Mouse (Mus musculus): Measurements from ENCODE around the gene Phrf1. TPM values are rescaled to one million over a fixed set of nuclear protein-coding genes. Genes with fewer than 3 reads are reported as not detected.

Phrf1 gene
- polyA plus RNA-seq, 1 experiment from 2014 or later = 131 TPM

DNA sequence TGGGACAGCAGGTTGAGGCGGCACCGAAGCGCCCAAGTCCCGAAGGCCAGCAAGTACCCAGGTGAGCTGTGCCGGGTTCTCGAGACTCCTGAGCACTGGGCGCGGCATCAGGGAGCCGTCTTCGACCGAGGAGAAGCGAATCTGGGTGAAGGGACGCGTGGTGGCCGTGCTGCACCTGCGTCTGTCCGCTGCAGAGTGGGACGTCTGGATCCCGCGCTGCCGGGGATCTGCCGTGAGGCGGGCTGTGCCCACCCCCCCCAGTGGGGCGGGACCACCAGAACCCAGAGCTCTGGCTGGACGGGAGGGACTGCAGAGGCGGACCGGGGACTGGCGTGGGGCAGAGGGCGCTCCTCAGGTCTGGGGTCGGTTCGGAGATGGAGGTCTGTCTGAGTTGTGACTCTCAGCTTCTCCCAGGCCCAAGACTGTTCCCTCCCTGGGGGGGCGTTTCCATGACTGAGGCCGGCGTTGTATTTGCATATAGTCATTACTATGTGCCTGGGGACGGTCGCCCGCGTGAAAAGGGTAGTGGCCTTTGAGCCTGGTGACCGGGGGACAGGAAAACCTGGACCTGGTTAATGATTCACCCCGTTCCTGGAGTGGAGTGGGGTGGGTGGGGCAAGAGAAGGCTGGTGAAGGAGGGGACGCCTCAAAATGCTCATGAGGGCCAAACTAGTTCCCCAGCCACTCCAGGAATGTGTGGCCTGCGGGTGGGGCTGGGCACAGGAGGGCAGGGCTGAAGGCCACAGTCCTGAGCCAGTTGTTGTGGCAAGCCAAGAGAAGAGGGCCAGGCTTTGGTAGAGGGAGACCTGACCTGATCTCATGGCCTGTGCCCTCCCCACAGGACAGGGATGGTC lies 12.5 kb upstream of the Phrf1 start:
- WGBS = 1% methylated on average over 42 of the region's 42 CpGs
- Histone ChIP-seq H3K27me3 (ENCODE audit: low read depth, poor library complexity, severe bottlenecking) (no peaks in the 10 kb centered on the region), H3K36me3 (peaks cover 31% of the 10 kb centered on the region), H3K4me1 (peaks cover 56% of the 10 kb centered on the region), H3K9me3 (replicated peaks) (no peaks in the 10 kb centered on the region), H3K27ac (peak overlapping the region; percentile 92), H3K4me3 (peak overlapping the region; percentile 80)
- DNase-seq (ENCODE audit: low spot score) = no peak

DNA sequence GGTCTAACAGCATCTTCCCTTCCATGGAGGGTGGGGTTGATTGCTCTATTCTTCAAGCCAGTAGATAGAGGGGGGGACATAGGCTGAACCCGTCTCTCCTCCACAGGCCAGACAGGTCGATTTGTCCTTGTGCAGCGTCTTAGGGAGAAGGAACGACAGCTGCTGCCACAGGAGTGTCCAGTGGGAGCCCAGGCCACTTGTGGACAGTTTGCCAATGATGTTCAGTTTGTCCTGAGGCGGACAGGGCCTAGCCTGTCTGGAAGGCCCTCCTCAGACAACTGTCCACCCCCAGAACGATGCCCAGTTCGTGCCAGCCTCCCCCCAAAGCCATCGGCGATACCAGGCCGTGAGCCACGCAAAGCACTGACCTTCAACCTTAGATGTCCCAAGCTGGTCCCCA lies 11.7 kb upstream of the Phrf1 start:
- no peak for DNase-seq (ENCODE audit: low spot score)
- Histone ChIP-seq H3K4me1 (peaks cover 62% of the 10 kb centered on the region), H3K36me3 (peaks cover 31% of the 10 kb centered on the region), H3K9me3 (replicated peaks) (no peaks in the 10 kb centered on the region), H3K27me3 (ENCODE audit: low read depth, poor library complexity, severe bottlenecking) (no peaks in the 10 kb centered on the region), H3K27ac (peak overlapping the region; percentile 92), H3K4me3 (peak overlapping the region; percentile 80)
- WGBS = 88% methylated on average over 11 of the region's 11 CpGs

DNA sequence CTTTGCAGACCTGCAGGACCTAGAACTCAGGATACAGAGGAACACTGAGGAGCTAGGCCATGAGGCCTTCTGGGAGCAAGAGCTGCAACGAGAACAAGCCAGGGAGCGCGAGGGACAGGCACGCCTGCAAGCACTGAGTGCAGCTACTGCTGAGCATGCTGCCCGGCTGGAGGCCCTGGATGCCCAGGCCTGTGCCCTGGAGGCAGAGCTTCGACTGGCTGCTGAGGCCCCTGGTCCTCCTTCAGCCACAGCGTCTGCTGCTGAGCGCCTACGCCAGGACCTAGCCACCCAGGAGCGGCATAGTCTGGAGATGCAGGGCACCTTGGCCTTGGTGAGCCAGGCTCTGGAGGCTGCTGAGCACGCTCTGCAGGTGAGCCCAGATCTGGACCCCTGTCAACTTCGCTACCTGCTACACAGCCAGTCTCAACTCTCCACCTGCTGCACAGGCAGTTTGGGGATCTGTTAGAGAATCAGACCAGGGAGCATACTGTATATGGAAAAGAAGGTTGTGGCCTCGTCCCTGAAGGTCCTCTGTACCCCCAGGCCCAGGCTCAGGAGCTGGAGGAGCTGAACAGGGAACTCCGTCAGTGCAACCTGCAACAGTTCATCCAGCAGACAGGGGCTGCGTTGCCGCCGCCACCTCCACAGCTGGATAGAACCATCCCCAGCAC lies 11.1 kb upstream of the Phrf1 start:
- H3K27ac ChIP-seq = no peak overlapping the region
- H3K4me3 ChIP-seq = peak overlapping the region; percentile 80; the same call in 1 of the 2 replicates
- 93% methylated on average over 17 of the region's 17 CpGs for WGBS

DNA sequence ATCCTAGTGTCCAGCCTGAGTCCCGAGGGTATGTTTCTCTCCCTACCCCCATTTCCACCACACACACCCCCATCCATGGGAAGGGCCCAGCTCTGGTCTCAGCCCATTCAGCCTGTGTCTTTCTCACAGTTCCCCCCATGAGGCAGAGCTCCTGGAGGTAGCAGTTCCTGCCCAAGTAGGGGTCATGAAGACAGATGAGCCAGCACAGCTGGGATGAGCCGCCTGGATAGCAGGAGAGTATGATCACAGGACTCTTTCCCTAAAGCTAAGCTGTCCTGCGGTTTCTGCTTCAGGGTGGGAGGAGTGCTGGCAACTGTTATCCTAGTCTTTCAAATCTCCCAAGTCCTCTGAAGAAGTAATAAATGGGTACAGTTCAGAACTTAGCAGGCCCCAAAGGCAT lies 10.4 kb upstream of the Phrf1 start:
- peaks cover 69% of the 10 kb centered on the region for H3K4me1 ChIP-seq
- H3K27ac ChIP-seq = no peak overlapping the region
- 88% methylated on average over 3 of the region's 3 CpGs for WGBS
- H3K36me3 ChIP-seq = peaks cover 31% of the 10 kb centered on the region
- H3K4me3 ChIP-seq = no peak overlapping the region; the same call in 1 of the 2 replicates
- no peaks in the 10 kb centered on the region for H3K9me3 ChIP-seq (replicated peaks)
- DNase-seq (ENCODE audit: low spot score) = no peak
- no peaks in the 10 kb centered on the region for H3K27me3 ChIP-seq (ENCODE audit: low read depth, poor library complexity, severe bottlenecking)

More for the DNA sequence above, 11.1 kb upstream of the Phrf1 start:
- no peaks in the 10 kb centered on the region for H3K27me3 ChIP-seq (ENCODE audit: low read depth, poor library complexity, severe bottlenecking)
- no peak for DNase-seq (ENCODE audit: low spot score)
- peaks cover 31% of the 10 kb centered on the region for H3K36me3 ChIP-seq
- no peaks in the 10 kb centered on the region for H3K9me3 ChIP-seq (replicated peaks)
- peaks cover 66% of the 10 kb centered on the region for H3K4me1 ChIP-seq

DNA sequence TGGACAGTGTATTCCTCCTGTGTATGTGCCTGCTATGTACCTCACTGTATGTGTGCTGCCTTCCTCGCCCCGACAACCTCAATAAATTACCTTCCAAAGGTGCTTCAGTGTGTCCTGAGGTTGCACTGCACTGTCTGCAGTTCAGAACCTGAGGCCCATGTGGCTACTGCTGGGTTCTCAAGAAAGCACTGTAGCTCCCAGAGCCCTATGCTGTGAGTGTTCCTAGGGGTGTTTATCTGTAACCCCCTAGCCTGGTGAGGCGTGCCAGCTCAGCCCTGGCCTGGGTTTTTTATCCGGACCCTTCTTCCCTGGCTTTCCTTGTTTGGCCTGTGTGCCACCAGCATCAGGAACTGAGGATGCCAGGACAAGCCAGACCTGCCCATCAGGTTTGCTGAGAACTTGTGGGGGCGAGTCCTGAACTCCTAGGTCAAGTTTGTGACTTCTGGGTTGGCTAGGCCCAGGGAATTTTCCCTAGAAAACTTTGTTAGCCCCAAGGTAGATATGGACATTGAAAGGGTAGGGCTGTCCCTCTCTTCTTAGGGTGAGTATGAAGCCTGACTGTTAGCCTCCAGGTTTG lies 9.9 kb upstream of the Phrf1 start:
- H3K27me3 ChIP-seq (ENCODE audit: low read depth, poor library complexity, severe bottlenecking) = no peaks in the 10 kb centered on the region
- H3K36me3 ChIP-seq = peaks cover 31% of the 10 kb centered on the region
- no peak overlapping the region; the same call in 1 of the 2 replicates for H3K4me3 ChIP-seq
- no peak overlapping the region for H3K27ac ChIP-seq
- no peaks in the 10 kb centered on the region for H3K9me3 ChIP-seq (replicated peaks)
- 84% methylated on average over 5 of the region's 5 CpGs for WGBS
- peaks cover 69% of the 10 kb centered on the region for H3K4me1 ChIP-seq
- no peak for DNase-seq (ENCODE audit: low spot score)

DNA sequence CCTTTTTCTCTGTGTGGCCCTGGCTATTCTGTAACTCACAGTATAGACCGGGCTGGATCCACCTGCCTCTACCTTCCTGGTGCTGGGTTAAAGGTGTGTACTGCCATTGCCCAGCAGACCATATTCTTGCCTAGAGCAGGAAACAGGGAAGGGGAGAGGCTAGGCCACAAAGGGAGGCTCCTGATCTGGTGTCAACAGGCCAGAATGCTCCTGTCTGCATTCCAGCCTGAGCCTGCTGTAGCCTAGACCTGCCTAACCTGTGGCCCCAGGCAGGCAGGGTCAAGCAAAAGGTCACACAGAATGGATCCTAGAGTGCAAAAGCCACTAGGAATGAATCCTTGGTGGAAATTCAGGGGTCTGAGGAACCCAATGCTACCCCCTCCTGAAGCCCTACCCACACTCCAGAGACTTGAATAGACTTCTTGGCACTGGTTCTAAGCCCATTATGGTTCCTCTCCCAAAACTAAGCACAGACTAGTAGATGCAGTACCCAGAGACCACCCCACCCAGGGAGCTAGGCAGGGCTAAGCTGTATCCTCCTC lies 9.0 kb upstream of the Phrf1 start:
- H3K4me1 ChIP-seq = peaks cover 64% of the 10 kb centered on the region
- WGBS = 100% methylated on average over 1 of the region's 1 CpGs
- peaks cover 31% of the 10 kb centered on the region for H3K36me3 ChIP-seq
- DNase-seq (ENCODE audit: low spot score) = no peak
- H3K9me3 ChIP-seq (replicated peaks) = no peaks in the 10 kb centered on the region
- H3K27me3 ChIP-seq (ENCODE audit: low read depth, poor library complexity, severe bottlenecking) = no peaks in the 10 kb centered on the region
- H3K4me3 ChIP-seq = no peak overlapping the region
- peak overlapping the region; percentile 30; the same call in 1 of the 2 replicates for H3K27ac ChIP-seq

DNA sequence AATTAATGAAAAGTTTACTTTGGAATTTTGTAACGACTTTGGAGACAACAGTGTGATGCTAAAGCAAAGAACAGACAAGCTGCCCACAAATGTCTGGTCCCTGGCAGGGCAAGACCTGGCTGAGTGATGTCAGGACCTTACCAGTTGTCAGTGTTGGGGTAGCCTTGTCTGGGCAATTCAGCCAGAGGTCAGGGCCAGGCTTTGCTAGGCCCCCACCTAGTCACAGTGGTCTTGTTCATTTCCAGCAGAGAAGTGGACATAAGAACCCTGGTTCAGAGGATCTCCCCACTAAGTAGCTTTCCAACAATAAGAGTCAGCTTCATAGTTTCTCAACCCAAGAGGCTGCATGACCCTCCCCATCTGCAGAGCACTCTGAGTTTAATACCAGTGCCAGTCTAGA lies 8.2 kb upstream of the Phrf1 start:
- H3K27me3 ChIP-seq (ENCODE audit: low read depth, poor library complexity, severe bottlenecking) = no peaks in the 10 kb centered on the region
- WGBS = 78% methylated on average over 1 of the region's 1 CpGs
- H3K27ac ChIP-seq = peak overlapping the region; percentile 90
- no peak for DNase-seq (ENCODE audit: low spot score)
- peaks cover 57% of the 10 kb centered on the region for H3K4me1 ChIP-seq
- peaks cover 31% of the 10 kb centered on the region for H3K36me3 ChIP-seq
- no peaks in the 10 kb centered on the region for H3K9me3 ChIP-seq (replicated peaks)
- H3K4me3 ChIP-seq = no peak overlapping the region

DNA sequence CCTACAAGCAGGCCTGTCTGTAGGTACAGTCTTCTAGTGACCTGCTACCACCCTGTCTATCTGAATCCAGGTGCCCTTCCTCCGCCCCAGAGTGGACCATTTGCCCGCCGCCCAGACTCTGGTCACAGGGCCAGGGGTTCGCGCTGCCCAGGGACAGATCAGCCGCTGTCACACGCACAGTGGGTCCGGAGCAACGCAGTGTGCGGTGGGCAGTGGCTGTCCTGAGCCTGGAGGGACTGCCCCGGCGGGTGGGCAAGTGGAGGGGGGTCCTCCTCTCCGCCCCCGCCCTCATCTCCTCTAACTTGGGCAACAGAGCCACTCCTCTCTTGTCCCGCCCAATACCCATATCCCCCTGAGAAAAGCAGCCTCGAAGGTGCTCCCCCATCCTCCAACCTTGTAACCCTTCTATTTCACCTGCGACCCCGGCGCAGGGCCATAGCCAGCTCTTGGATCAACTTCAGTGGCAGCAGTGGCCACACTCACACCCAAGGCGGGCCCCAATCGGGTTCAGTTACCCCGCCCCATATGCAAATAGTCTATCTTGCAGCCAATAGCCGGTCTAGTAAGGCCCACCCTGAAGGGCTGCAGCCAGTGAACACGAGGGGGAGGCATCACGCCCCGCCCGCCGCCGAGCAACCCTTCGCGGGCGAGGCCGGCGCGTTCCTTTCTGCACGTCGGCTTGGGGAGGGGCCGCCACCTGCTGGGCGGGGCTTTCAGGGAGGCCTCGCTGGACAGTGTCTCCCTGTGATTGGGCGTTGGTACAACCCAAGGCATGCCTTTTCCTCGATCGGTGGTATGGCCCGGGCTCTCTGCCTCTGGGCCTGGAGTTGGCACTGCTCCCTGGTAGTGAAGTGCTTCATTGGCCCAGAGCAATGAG lies 7.1 kb upstream of the Phrf1 start:
- Histone ChIP-seq H3K4me3 (peak overlapping the region; percentile 65), H3K9me3 (replicated peaks) (no peaks in the 10 kb centered on the region), H3K27ac (peak overlapping the region; percentile 90), H3K4me1 (peaks cover 47% of the 10 kb centered on the region), H3K27me3 (ENCODE audit: low read depth, poor library complexity, severe bottlenecking) (no peaks in the 10 kb centered on the region), H3K36me3 (peaks cover 31% of the 10 kb centered on the region)
- peak; percentile 99 for DNase-seq (ENCODE audit: low spot score)
- WGBS = 3% methylated on average over 44 of the region's 44 CpGs

DNA sequence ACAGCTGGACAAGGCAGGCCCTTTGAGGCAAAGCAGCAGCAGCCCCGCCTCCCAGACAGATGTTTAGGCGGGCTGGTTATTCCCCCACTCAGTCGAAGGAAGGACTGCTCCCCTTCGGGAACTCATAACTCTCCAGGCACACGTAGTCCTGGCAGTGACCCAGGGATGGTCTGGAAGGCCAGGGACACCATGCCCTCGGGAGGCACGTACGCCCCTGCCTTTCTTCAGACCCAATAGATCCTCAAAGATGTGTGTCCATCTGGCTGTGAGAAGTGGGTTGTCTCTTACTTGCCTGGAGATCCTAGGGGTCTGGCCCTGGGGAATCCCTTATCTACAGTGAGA lies 6.5 kb upstream of the Phrf1 start:
- Histone ChIP-seq H3K4me3 (peak overlapping the region; percentile 65), H3K36me3 (peaks cover 31% of the 10 kb centered on the region), H3K27ac (peak overlapping the region; percentile 90), H3K4me1 (peaks cover 41% of the 10 kb centered on the region), H3K9me3 (replicated peaks) (no peaks in the 10 kb centered on the region), H3K27me3 (ENCODE audit: low read depth, poor library complexity, severe bottlenecking) (no peaks in the 10 kb centered on the region)
- WGBS = 16% methylated on average over 8 of the region's 8 CpGs
- DNase-seq (ENCODE audit: low spot score) = no peak

DNA sequence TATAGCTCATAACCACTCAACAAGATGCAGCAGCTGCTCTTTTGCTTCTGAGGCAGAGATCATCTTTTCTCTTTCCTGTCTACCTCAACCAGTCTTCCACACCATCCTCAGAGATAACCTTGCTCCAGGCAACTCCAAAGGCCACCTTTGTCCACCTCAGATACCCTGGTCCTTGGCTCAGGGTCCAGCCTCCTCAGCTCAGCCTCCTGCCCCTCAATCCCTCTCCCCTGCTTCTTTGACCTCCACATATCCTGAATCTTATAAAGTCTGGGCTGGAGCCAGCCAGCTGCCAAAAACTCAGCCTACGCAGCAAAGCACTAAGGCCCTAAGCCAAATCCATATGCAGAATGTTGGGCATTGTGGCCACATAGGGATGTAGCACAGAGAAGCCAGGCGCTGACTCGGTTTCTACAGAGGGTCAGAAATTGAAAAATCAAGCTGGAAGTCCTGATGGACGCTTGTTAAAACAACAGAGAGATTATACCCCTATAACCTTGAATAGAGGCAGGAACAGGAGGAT lies 5.8 kb upstream of the Phrf1 start:
- Histone ChIP-seq H3K36me3 (peaks cover 24% of the 10 kb centered on the region), H3K27me3 (ENCODE audit: low read depth, poor library complexity, severe bottlenecking) (no peaks in the 10 kb centered on the region), H3K4me1 (peaks cover 35% of the 10 kb centered on the region), H3K4me3 (no peak overlapping the region), H3K27ac (peak overlapping the region; percentile 90), H3K9me3 (replicated peaks) (no peaks in the 10 kb centered on the region)
- no peak for DNase-seq (ENCODE audit: low spot score)
- WGBS = 92% methylated on average over 4 of the region's 4 CpGs

DNA sequence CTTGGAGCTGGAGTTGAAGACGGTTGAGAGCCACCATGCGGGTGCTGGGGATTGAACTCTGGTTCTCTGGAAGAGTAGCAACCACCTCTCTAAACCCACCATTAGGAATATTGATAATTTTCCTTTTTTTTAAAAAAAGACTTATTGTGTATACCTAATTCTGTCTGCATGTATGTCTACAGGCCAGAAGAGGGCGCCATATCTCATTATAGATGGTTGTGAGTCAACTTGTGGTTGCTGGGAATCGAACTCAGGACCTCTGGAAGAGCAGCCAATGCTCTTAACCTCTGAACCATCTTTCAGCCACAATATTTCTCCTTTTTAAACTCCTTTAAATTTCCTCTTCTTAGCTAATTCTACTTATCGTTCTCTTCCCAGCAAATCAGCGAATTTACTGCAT lies 2.0 kb upstream of the Phrf1 start:
- Histone ChIP-seq H3K27me3 (ENCODE audit: low read depth, poor library complexity, severe bottlenecking) (no peaks in the 10 kb centered on the region), H3K36me3 (peaks cover 12% of the 10 kb centered on the region), H3K4me1 (peaks cover 33% of the 10 kb centered on the region), H3K27ac (no peak overlapping the region), H3K4me3 (no peak overlapping the region), H3K9me3 (replicated peaks) (no peaks in the 10 kb centered on the region)
- no peak for DNase-seq (ENCODE audit: low spot score)
- 85% methylated on average over 6 of the region's 6 CpGs for WGBS

DNA sequence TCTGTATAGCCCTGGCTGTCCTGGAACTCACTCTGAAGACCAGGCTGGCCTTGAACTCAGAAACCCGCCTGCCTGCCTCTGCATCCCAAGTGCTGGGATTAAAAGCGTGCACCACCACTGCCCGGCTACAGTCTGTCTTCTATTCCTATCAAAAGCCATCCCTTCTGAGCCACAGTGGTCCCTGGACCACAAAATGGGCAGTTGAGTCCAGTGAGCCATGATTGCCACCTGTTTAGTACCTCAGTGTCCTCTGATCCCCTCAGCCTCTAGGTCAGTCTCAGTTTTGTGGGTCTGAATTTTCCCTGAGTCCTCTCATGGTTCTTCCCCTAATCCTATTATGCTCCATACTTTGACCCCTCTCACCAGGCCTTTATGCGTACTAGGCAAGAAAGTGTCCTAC lies 788 bp upstream of the Phrf1 start:
- Histone ChIP-seq H3K4me3 (peak overlapping the region; percentile 99), H3K27ac (peak overlapping the region; percentile 98), H3K4me1 (peaks cover 22% of the 10 kb centered on the region), H3K9me3 (replicated peaks) (no peaks in the 10 kb centered on the region), H3K27me3 (ENCODE audit: low read depth, poor library complexity, severe bottlenecking) (no peaks in the 10 kb centered on the region), H3K36me3 (peaks cover 25% of the 10 kb centered on the region)
- 82% methylated on average over 4 of the region's 4 CpGs for WGBS
- DNase-seq (ENCODE audit: low spot score) = no peak

Data from limb, embryonic 10.5 days (tissue).